Mouse (Mus musculus) olfactory bulb, adult 2 months (tissue): ENCODE data around the gene Tmem54. TPM values are rescaled to one million over a fixed set of nuclear protein-coding genes. Genes with fewer than 3 reads are reported as not detected.

ENCODE experiments used
- H3K27ac ChIP-seq: fragments of 200-500 bp; 2 replicates; pipeline ENCODE4 v1.5.1; 2012; ENCODE audit warnings: low read depth, low read length; ENCODE audit not compliant: insufficient read depth
- H3K4me1 ChIP-seq: fragments of 200-500 bp; 2 replicates; pipeline ENCODE4 v1.6.1; 2012; ENCODE audit warnings: low read length; ENCODE audit not compliant: control insufficient read depth, insufficient read depth
- H3K4me3 ChIP-seq: fragments of 200-500 bp; 2 replicates; pipeline ENCODE4 v1.5.1; 2012; ENCODE audit warnings: mild to moderate bottlenecking, low read depth, low read length, moderate library complexity; ENCODE audit not compliant: insufficient read depth
- CTCF ChIP-seq: fragments of 200-500 bp; IDR thresholded peaks from 2 replicates; pipeline ENCODE4 v1.5.1; 2012; ENCODE audit warnings: low read depth, mild to moderate bottlenecking, low read length, moderate library complexity; ENCODE audit not compliant: insufficient read depth
- POLR2A ChIP-seq: fragments of 200-500 bp; IDR thresholded peaks from 2 replicates; pipeline ENCODE4 v1.6.1; 2012; ENCODE audit warnings: mild to moderate bottlenecking, low read depth, low read length, moderate library complexity; ENCODE audit not compliant: insufficient read depth
- WGBS: fragments of 180-500 bp; shearing (Covaris S2); methylation state at CpG from one replicate; pipeline ENCODE4 v1.1.7; 2018; 5-methylcytosine and 5-hydroxymethylcytosine counted together
- polyA plus RNA-seq: library from polyadenylated mRNA; stranded (reverse); fragments of >200 nt; gene quantifications from 2 replicates; pipeline ENCODE4 v1.2.4, GENCODE M21; 2012; ENCODE audit warnings: low replicate concordance; ENCODE audit not compliant: missing spikeins, insufficient read depth, insufficient read length

Gene Tmem54
- polyA plus RNA-seq, 1 experiment, result not detected

DNA sequence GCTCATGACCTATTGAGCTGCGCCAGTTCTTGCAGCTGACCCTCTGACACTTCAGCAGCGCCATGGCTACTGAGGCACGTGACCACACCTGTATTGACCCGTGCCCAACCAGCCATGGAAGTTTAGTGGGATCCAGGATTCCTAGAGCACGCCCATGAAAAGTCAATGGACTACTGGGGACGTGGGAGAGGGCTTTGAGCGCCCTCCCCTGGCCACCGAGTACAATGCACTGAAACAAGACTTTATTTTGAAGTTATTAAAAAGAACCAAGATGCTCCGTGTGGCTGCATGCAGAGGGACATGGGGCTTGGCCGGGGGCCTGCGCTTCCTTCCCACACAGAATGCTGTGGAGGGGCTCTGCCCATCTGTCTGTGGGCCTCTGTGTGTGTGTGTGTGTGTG is 6.0 kb downstream of the Tmem54 start:
- no peak overlapping the region for H3K27ac ChIP-seq

GRCm38 (mm10) chr4:129112231-129112630 is 6.9 kb downstream of the Tmem54 start:
- no peak overlapping the region for H3K4me3 ChIP-seq
- WGBS, result 58% methylated on average over 13 of the region's 13 CpGs
- no peak for TF ChIP-seq POLR2A

More for the DNA sequence above, 6.0 kb downstream of the Tmem54 start:
- H3K4me3 ChIP-seq, result no peak overlapping the region
- 66% methylated on average over 11 of the region's 11 CpGs for WGBS
- TF ChIP-seq POLR2A (no peak), CTCF (0 out of 2 replicates have a peak, but pooled peaks have one; percentile 16)
- peaks cover 22% of the 10 kb centered on the region for H3K4me1 ChIP-seq

DNA sequence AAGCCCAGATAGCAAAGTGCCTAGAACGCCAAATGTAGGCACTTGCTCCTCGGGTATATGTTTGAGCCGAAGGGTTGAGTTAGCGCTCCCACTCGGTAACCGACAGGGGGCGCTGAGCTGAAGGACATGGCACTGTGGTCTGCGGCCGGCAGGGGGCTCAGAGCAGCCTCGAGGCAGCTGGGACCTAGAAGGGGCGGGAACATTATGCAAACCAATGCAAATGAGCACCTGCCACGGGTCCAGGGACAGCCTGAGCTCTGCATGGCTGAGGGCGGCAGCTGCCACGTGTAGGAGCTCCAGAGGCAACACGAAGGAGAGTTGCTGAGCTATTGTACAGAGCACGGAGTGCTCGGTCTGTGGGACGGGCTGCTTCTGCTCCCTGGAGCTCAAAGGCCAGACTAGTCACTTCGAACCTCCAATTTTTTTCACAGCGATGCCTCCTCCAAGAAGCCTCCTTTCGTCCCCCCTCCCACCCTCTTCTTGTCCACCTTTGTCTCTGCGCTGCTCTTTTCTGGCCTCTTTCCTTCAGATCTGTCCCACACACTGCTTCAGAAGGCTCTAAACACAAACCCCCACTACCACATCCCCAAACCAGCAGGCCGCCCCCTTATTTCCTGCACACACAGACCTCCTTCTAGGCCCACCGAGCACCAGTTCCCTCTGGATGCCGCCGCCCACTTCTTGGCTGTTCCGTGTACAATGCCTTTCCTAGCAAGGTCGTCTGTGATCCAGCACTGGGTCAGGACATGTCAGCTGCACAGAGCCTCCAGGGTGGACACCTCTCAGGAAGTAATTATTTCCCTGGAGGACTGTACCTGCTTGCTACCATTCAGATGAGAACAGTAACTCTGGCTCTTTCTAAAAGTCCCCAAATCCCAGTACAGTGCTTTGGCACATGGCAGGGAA is 8.0 kb downstream of the Tmem54 start:
- H3K27ac ChIP-seq, result no peak overlapping the region
- TF ChIP-seq POLR2A (no peak), CTCF (peak; percentile 96)
- H3K4me1 ChIP-seq, result peaks cover 25% of the 10 kb centered on the region
- WGBS, result 23% methylated on average over 28 of the region's 28 CpGs
- no peak overlapping the region for H3K4me3 ChIP-seq

More at GRCm38 (mm10) chr4:129112231-129112630, 6.9 kb downstream of the Tmem54 start:
- Histone ChIP-seq H3K4me1 (peaks cover 22% of the 10 kb centered on the region), H3K27ac (no peak overlapping the region)

DNA sequence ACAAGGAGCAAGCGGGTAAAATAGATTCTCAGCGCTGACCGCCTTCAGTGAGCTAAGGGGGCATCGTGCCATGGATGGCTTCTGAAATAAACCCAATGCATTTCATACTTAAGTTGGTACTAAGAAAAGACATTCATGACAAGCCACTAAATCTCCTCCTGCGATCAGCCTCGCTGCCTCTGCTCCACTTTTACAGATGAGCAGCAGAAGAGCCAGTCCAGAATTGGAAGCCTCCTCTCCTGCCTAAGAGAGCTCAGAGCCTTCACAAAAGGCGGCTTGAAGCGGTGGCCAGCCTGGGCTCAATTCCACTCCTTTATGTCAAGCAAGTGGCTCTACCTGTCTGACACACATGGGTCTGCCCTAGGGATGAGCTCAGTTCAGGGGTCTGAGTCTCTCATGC is 11.4 kb downstream of the Tmem54 start:
- Histone ChIP-seq H3K27ac (no peak overlapping the region), H3K4me1 (peaks cover 37% of the 10 kb centered on the region), H3K4me3 (no peak overlapping the region)
- TF ChIP-seq CTCF (no peak), POLR2A (no peak)
- WGBS, result 89% methylated on average over 8 of the region's 8 CpGs

DNA sequence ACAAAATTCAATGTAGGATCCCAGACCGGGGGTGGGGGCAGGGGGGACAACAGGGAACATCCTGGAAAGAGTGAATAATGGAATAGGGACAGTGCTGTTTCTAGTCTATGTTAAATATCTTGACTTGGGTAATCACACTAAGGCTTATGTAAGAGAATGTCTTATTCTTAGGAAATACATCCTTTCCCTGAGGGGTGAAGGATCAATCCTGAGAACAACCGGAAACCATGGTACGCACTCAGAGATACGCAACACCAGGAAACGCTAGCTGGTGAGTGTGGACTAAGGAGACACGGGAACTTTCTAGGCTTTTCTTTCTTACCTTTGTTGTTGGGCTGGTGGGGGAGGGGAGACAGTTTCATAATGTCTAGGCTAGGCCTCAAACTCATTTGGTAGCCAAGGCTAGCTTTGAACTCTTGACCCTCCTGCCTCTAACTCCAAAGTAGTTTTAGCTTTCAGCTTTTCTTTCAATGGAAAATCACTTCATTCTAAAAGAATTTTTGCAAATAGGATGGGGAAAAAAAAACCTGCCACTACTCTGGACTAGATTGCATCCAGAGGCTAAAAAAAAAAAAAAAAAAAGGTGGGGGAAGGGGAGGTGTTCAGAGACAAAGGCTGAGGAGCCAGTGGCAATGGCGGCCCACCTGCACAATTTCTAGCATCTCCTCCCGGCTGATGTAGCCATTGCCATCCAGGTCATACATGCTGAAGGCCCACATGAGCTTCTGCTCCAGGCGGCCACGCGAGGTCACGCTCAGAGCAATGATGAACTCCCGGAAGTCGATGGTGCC is 12.6 kb downstream of the Tmem54 start:
- 87% methylated on average over 14 of the region's 14 CpGs for WGBS
- Histone ChIP-seq H3K27ac (no peak overlapping the region), H3K4me1 (peaks cover 31% of the 10 kb centered on the region), H3K4me3 (no peak overlapping the region)
- no peak for TF ChIP-seq POLR2A
- no peak for TF ChIP-seq CTCF

DNA sequence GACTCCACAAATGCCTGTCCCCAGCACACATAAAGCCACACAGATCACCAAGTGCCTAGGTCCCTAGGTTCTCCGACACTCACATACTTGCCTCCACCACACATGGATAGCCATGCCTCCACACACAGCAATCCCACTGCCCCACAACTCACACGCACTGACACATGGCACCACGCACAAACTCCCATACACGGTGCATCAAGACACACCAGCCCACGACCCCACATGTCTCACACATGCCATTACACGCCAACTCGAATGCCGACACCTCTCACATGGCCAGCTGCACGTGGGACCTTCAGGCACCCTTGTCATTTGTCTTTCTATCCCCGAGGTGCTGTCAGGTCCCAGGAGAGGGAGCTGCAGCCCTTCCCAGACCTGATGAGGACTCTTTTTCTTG is 14.4 kb downstream of the Tmem54 start:
- 81% methylated on average over 10 of the region's 10 CpGs for WGBS
- Histone ChIP-seq H3K4me1 (peaks cover 22% of the 10 kb centered on the region), H3K27ac (no peak overlapping the region), H3K4me3 (no peak overlapping the region; the same call in 1 of the 2 replicates)
- TF ChIP-seq CTCF (no peak), POLR2A (no peak)

DNA sequence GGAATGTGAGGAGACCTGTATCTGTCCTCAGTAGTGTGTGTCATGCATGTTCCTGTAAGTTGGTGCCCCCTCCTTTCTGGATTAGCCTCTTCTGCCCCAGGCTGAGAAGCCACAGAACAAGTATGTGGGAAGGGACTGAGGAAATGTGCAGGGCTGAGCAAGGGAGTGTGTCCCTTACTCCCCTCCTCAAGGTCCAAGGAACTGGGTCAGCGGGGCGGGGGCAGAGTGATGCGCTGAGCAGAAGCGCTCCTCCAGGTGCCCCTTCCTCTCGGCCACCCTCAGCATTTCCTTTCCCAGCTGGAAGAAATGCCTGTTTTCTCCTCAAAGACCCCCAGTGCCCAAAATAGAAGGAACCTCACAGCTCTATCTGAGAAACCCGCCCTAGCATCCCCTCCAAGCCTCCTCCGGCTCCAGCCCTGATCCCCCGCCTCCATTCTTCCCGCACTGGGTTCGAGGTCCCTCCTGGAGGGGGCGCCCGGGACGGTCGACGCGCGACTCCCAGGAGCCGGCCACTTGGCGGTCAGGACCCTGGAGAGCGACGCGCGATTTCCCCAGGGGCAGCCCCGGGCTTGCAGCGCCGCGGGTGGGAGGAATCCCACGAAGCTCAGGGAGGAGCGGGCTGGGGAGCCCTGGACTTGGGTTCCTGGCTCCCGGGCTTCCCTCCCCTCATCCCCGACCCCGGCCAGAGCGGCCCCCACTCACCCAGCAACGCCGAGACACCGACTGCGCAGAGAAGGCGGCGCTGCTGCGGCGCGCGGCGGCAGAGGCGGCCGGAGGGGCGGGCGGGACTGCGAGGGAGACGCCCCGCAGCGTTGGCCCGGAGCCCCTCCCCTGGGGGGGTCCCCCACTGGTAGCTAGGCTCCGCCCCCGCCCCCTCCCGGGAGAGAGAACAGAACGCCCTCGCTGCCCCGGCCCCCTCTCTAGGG is 15.4 kb downstream of the Tmem54 start:
- Histone ChIP-seq H3K4me3 (peak overlapping the region; percentile 57), H3K27ac (no peak overlapping the region), H3K4me1 (peaks cover 31% of the 10 kb centered on the region)
- TF ChIP-seq CTCF (no peak), POLR2A (no peak)
- WGBS, result 1% methylated on average over 59 of the region's 59 CpGs

DNA sequence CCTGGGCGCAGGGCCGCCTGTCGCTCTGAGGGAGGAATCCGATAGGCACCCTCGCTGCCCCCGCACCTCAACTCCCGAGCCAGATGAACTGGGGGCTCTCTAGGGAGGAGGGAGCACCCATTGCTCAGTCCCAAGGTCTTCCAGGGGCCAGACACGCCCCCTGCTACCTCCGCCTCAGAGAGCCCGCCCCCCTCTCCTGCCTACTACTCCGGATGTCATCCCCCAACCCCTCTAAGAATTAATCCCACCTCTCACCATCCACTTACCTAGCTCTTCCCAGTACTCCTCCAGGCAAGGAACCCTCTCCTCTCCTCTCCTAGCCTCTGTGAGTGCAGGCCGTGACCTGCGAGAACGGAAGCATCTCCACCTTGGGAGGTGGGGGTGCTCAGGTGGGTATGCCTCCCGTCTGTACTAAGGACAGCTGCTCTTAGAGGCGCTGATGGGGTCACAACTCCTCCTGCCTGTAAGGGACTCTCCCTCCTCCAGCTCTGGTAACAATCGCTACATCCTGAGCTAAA is 16.3 kb downstream of the Tmem54 start, which contains the start of gene Hpca:
Gene Hpca, minus strand, starts transcription at position 468 of the 518 bp plus-strand sequence.
- H3K27ac ChIP-seq, result no peak within 1 kb of the TSS
- 3% methylated on average over 17 of the region's 17 CpGs for WGBS
- TF ChIP-seq CTCF, result no peak
- TF ChIP-seq POLR2A, result no peak
- peaks cover 36% of the 10 kb centered on the region for H3K4me1 ChIP-seq
- peak within 1 kb of the TSS; percentile 57 for H3K4me3 ChIP-seq
